Mouse (Mus musculus): ENCODE measurements around the gene Iqcg.

GRCm38 (mm10) chr16:33059471-33059870 is 3.5 kb upstream of the Iqcg start:
- TF ChIP-seq CTCF (IDR thresholded peaks at IDR 0.05; ENCODE audit: low read depth) (no peak), EP300 (IDR thresholded peaks at IDR 0.05; ENCODE audit: low read depth) (no peak)
